Mouse (Mus musculus) Patski (cell line): ENCODE data around the gene Kbtbd12. TPM values are rescaled to one million over a fixed set of nuclear protein-coding genes. Genes with fewer than 3 reads are reported as not detected.
A peak's percentile ranks its signal among the peaks of the same experiment; 100 is the strongest.

Source experiments
- ATAC-seq: fragments of 100-300 bp; one replicate; pipeline ENCODE4 v1.8.0; 2021
- CTCF ChIA-PET: fragments of 350-600 bp; sonication (Branson Sonifier 250); formaldehyde crosslinking; loops from one replicate; lab custom pipeline; 2022; ENCODE audit warnings: inconsistent platforms; lab: Charles Lee
- POLR2A ChIA-PET: fragments of 350-600 bp; sonication (Branson Sonifier 250); formaldehyde crosslinking; loops from one replicate; lab custom pipeline; 2022; ENCODE audit warnings: antibody characterized with exemption, inconsistent platforms; lab: Charles Lee
- DNase-seq: peaks from one replicate; pipeline ENCODE4 v3.0.0-alpha.2; 2011; ENCODE audit warnings: low read depth, low spot score
- H3K27me3 ChIP-seq: fragments of 371-371 bp; one replicate; pipeline ENCODE4 v1.5.1; 2021
- CTCF ChIP-seq: fragments of 100-300 bp; IDR thresholded peaks from one replicate; pipeline ENCODE4 v1.5.1; 2021
- in situ Hi-C: fragments of 300-500 bp; cut with MboI; formaldehyde crosslinking; loops from 3 replicates; pipeline ENCODE4 v1.11.1; 2018; ENCODE audit warnings: low pct_unique_long_range_greater_than_20kb, mixed read lengths
- polyA plus RNA-seq: library from polyadenylated mRNA; unstranded; gene quantifications from one replicate; pipeline ENCODE4 v1.2.3, GENCODE M21; 2021

Kbtbd12 gene
- polyA plus RNA-seq, 1 experiment from 2014 or later, result 0.53 TPM

DNA sequence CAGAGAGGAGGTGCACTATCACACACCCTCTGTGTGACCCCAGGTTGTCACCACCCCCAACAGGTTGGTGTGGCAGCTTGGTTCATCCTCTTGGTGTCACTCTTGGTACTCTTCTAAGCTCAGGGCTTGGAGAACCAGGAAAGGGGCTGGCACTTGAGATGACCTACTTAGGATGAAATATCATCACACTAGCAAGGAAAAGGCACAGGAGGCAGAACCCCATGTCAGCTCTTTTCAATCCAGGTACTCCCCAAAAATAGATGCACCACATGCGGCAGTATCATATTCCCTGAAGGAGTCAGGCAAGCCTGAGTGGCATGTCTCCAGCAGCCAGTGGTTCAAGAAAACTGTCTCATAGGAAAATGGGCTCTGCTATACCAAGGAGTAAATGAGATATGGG lies 79.7 kb downstream of the Kbtbd12 start:
- TF ChIP-seq CTCF, result peak; percentile 55
- ChIA-PET CTCF (interaction anchor here (1.3 to 2.3 kb wide), 4 partner anchors 273 to 299 kb away, joined by 3 to 14 read pairs (median 6); no protein-coding TSS in a partner anchor), POLR2A (no interaction called here)
- no peak for DNase-seq
- no peaks in the 10 kb centered on the region for H3K27me3 ChIP-seq
- in situ Hi-C loops, result no loop called here
- no peak for ATAC-seq

DNA sequence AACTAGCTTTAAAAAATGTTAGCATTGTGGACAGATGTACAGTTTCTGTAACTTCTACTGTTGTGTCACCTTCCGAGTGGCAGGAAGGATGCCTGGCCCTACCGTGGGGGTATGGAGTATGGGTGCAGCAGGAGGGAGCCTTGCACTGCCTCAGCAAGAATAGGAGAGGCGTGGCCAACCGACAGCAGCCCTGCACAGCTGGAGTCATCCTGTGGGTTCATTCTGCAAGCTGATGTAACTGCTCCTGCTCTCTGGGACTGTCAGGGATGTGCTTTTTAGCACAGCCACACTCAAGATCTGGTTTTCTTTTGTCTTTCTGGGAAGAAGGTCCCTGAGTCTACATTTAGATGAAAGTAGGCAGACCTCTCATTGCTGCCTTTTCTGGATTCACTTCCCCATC lies 80.2 kb downstream of the Kbtbd12 start:
- POLR2A ChIA-PET, result no interaction called here
- no peak for DNase-seq
- no peak for ATAC-seq
- TF ChIP-seq CTCF, result no peak
- no peaks in the 10 kb centered on the region for H3K27me3 ChIP-seq
- CTCF ChIA-PET, result interaction anchor here (1.3 to 2.3 kb wide), 5 partner anchors 11 to 300 kb away, joined by 3 to 14 read pairs (median 6); no protein-coding TSS in a partner anchor
- in situ Hi-C loops, result no loop called here

GRCm38 (mm10) chr6:88549916-88550315 lies 87.8 kb downstream of the Kbtbd12 start:
- in situ Hi-C loops, result no loop called here
- ATAC-seq (no peak), DNase-seq (no peak)
- CTCF ChIA-PET, result interaction anchor here (0.7 to 1.2 kb wide), 5 partner anchors 12 to 309 kb away, joined by 3 to 4 read pairs (median 4); partner anchors contain the start of gene Abtb1
- TF ChIP-seq CTCF, result no peak
- POLR2A ChIA-PET, result interaction anchor here (0.9 kb wide), 1 partner anchor 293 kb away, joined by 3 read pairs; no protein-coding TSS in a partner anchor
- H3K27me3 ChIP-seq, result peaks cover 20% of the 10 kb centered on the region

DNA sequence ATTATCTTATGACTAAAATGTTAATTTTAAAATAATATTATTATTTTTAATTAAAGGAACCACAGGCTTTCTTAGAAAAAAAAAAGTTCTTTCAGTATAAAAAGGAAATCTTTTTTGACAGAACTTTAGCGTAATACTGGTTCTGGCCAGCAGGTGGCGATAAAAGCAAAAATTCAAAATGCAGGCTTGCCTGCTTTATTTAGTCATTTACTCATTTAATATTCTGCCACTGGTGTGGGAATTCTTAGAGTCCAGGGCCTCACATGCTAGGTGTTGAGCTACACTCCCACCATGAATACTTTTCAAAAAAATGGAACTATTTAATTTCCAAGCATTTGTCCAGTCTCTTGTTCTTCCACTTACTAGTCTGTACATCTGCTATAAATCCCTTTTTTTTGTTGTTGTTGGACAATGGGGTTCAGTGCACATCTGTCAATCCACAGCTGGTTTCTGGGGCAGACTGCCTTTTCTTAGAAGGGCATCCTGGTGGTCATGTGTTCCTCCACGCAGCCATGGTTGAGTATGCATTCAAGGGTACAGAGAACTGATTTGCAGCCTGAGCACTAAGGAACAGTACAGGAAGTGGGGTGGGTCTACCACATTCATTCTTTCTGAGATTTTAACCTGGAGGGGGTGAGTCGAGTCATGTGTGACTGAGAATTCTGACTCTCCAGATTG lies 88.5 kb downstream of the Kbtbd12 start:
- H3K27me3 ChIP-seq, result peaks cover 23% of the 10 kb centered on the region
- no peak for DNase-seq
- in situ Hi-C loops, result no loop called here
- ChIA-PET CTCF (interaction anchor here (0.7 to 1.2 kb wide), 5 partner anchors 13 to 310 kb away, joined by 3 to 4 read pairs (median 4); partner anchors contain the start of gene Abtb1), POLR2A (interaction anchor here (0.9 kb wide), 1 partner anchor 294 kb away, joined by 3 read pairs; no protein-coding TSS in a partner anchor)
- no peak for ATAC-seq
- peak; percentile 58 for TF ChIP-seq CTCF

DNA sequence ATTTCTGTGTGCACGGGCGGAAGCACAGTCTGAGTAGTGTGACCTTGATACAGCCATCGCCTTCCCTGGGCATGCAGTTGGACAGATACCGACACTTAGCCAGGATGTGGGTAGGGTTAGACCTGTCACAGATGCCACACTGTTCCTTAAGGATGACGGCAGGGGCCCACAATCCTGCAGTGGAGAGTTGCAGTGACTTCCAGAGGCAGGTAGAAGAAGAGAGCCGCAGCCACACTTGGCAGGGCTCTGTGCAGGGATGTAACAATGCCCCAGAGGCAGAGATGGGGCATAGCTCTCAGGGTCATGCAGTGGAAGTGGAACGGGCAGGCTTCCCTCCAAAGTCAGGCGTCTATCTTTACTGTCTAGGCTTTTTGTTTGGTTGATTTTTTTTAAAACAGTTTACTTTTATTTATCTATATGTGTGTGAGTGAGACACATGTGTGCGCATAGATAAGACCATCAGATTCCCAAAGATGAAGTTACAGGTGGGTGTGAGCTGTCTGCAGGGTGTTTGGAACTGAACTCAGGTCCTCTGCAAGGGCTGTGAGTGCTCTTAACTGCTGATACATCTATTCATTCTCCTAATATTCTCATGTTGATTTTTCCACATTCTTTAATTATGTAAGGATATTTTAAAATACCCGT lies 89.2 kb downstream of the Kbtbd12 start:
- no peak for ATAC-seq
- DNase-seq, result no peak
- H3K27me3 ChIP-seq, result peaks cover 25% of the 10 kb centered on the region
- CTCF ChIA-PET, result interaction anchor here (1.0 to 1.4 kb wide), 2 partner anchors 18 to 289 kb away, joined by 3 to 4 read pairs; no protein-coding TSS in a partner anchor
- POLR2A ChIA-PET, result interaction anchor here (1.1 kb wide), 1 partner anchor 300 kb away, joined by 3 read pairs; no protein-coding TSS in a partner anchor
- no peak for TF ChIP-seq CTCF
- in situ Hi-C loops, result no loop called here

DNA sequence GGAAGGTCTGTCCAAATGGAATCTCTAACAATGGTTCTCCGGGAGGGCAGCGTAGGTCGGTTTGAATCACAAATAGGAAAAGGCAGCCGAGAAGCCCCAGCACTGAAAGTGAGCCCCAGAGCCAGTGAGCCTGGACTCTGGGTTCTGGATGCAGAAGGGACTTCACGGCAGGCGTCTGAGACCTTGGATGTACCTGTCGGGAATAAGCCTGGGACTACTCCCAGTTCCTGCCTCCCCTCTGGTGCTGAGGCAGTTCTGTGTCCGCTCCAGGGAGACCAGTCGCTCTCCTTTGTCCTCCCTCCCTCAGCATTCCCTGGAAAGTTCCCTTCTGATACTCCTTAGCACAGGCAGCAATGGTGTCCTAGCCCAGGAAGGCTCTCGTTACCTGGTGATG lies 92.4 kb downstream of the Kbtbd12 start:
- DNase-seq (no peak), ATAC-seq (no peak)
- in situ Hi-C loops, result no loop called here
- H3K27me3 ChIP-seq, result peaks cover 35% of the 10 kb centered on the region
- TF ChIP-seq CTCF, result no peak
- ChIA-PET CTCF (interaction anchor here (1.6 to 1.7 kb wide), 2 partner anchors 19 to 286 kb away, joined by 3 to 4 read pairs; no protein-coding TSS in a partner anchor), POLR2A (no interaction called here)

- ChIA-PET CTCF (interaction anchor here (1.6 kb wide), 1 partner anchor 286 kb away, joined by 3 read pairs; no protein-coding TSS in a partner anchor), POLR2A (no interaction called here)
- DNase-seq (no peak), ATAC-seq (no peak)
- H3K27me3 ChIP-seq, result peaks cover 41% of the 10 kb centered on the region
- in situ Hi-C loops, result no loop called here
- no peak for TF ChIP-seq CTCF
Measured at GRCm38 (mm10) chr6:88544644-88545396, 92.9 kb downstream of the Kbtbd12 start.

DNA sequence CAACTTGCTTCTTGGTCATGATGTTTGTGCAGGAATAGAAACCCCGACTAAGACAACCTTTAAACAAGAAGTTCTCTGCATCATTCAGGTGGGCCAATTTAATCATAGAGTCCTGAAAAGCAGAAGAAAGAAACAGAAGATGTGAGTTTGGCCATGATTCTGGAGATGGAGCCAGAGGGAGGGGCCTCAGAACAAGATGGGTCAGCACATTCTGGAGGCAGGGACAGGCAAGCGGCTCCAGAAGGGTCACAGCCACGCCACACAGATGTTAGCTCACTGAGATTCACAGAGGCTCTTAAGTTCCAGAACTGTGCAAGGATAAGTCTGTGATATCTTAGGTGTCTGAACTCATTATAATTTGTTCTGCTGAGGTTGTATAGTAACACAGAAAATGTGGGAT lies 93.5 kb downstream of the Kbtbd12 start:
- in situ Hi-C loops, result no loop called here
- TF ChIP-seq CTCF, result no peak
- ChIA-PET CTCF (interaction anchor here (1.6 kb wide), 1 partner anchor 287 kb away, joined by 3 read pairs; no protein-coding TSS in a partner anchor), POLR2A (no interaction called here)
- peaks cover 43% of the 10 kb centered on the region for H3K27me3 ChIP-seq
- no peak for DNase-seq
- no peak for ATAC-seq

GRCm38 (mm10) chr6:88540093-88540755 lies 97.5 kb downstream of the Kbtbd12 start:
- in situ Hi-C loops, result no loop called here
- TF ChIP-seq CTCF, result no peak
- DNase-seq, result no peak
- CTCF ChIA-PET, result no interaction called here
- POLR2A ChIA-PET, result no interaction called here
- peaks cover 59% of the 10 kb centered on the region for H3K27me3 ChIP-seq
- ATAC-seq, result no peak
